Mouse (Mus musculus) hindbrain, embryonic 14.5 days (tissue): ENCODE results near the gene Ralb. TPM values are rescaled to one million over a fixed set of nuclear protein-coding genes. Genes with fewer than 3 reads are reported as not detected.

Experiments
- ATAC-seq: fragments of 200-750 bp; cut with Nextera tagmentation; 2 replicates; pipeline ENCODE4 v1.8.0; 2017; ENCODE audit warnings: moderate number of reproducible peaks, mild to moderate bottlenecking, moderate TSS enrichment, moderate library complexity; ENCODE audit not compliant: low FRiP score
- DNase-seq: peaks from one replicate; pipeline ENCODE4 v3.0.0-alpha.2; 2015; ENCODE audit warnings: low spot score
- H3K27ac ChIP-seq: fragments of 300-500 bp; sonication (generic); 2 replicates; pipeline ENCODE4 v1.5.1; 2014; ENCODE audit warnings: mild to moderate bottlenecking, moderate library complexity
- H3K27me3 ChIP-seq: fragments of 300-500 bp; sonication (generic); 2 replicates; pipeline ENCODE4 v1.6.1; 2014; ENCODE audit warnings: mild to moderate bottlenecking, low read length, mixed read lengths; ENCODE audit not compliant: control insufficient read depth, insufficient read depth
- H3K36me3 ChIP-seq: fragments of 300-500 bp; sonication (generic); replicated peaks from 2 replicates; pipeline ENCODE4 v1.6.1; 2014; ENCODE audit not compliant: control insufficient read depth, insufficient read depth
- H3K4me1 ChIP-seq: fragments of 300-500 bp; sonication (generic); replicated peaks from 2 replicates; pipeline ENCODE4 v1.6.1; 2014; ENCODE audit warnings: antibody characterized with exemption, low read length, mixed read lengths; ENCODE audit not compliant: control insufficient read depth, insufficient read depth
- H3K4me2 ChIP-seq: fragments of 300-500 bp; sonication (generic); replicated peaks from 2 replicates; pipeline ENCODE4 v1.6.1; 2014; ENCODE audit warnings: mild to moderate bottlenecking, moderate library complexity
- H3K4me3 ChIP-seq: fragments of 300-500 bp; sonication (generic); replicated peaks from 2 replicates; pipeline ENCODE4 v1.5.1; 2014; ENCODE audit warnings: mild to moderate bottlenecking, low read length
- H3K9ac ChIP-seq: fragments of 300-500 bp; sonication (generic); 2 replicates; pipeline ENCODE4 v1.6.1; 2014
- H3K9me3 ChIP-seq: fragments of 300-500 bp; sonication (generic); 2 replicates; pipeline ENCODE4 v1.6.1; 2016; ENCODE audit warnings: low read length; ENCODE audit not compliant: control insufficient read depth
- WGBS: fragments of 180-500 bp; shearing (Covaris S2); extraction: QIAGEN DNeasy Blood & Tissue Kit; methylation state at CpG from one replicate; pipeline ENCODE4 v1.1.7; 2014; 5-methylcytosine and 5-hydroxymethylcytosine counted together
- polyA plus RNA-seq: library from polyadenylated mRNA; unstranded; fragments of >200 nt; fragmentation: Nextera tagmentation; extraction: Ambion mirVana; gene quantifications from 2 replicates; pipeline ENCODE4 v1.2.1, GENCODE M21; 2014

The Ralb gene
- polyA plus RNA-seq, 1 experiment from 2014 or later = 57.5 TPM

- WGBS = under 1% methylated on average over 31 of the region's 32 CpGs
- Histone ChIP-seq H3K9me3 (no peaks in the 10 kb centered on the region), H3K4me3 (peak overlapping the region; percentile 66), H3K36me3 (no peaks in the 10 kb centered on the region), H3K27me3 (peaks cover 59% of the 10 kb centered on the region), H3K27ac (peak overlapping the region; percentile 72; the same call in 1 of the 2 replicates), H3K4me1 (peaks cover 20% of the 10 kb centered on the region), H3K4me2 (peak overlapping the region; percentile 98), H3K9ac (peak overlapping the region; percentile 78)
- DNase-seq (no peak), ATAC-seq (peak; percentile 15; the same call in 1 of the 2 replicates)
Observed at GRCm38 (mm10) chr1:119422460-119423015, 82.1 kb downstream of the Ralb start.

DNA sequence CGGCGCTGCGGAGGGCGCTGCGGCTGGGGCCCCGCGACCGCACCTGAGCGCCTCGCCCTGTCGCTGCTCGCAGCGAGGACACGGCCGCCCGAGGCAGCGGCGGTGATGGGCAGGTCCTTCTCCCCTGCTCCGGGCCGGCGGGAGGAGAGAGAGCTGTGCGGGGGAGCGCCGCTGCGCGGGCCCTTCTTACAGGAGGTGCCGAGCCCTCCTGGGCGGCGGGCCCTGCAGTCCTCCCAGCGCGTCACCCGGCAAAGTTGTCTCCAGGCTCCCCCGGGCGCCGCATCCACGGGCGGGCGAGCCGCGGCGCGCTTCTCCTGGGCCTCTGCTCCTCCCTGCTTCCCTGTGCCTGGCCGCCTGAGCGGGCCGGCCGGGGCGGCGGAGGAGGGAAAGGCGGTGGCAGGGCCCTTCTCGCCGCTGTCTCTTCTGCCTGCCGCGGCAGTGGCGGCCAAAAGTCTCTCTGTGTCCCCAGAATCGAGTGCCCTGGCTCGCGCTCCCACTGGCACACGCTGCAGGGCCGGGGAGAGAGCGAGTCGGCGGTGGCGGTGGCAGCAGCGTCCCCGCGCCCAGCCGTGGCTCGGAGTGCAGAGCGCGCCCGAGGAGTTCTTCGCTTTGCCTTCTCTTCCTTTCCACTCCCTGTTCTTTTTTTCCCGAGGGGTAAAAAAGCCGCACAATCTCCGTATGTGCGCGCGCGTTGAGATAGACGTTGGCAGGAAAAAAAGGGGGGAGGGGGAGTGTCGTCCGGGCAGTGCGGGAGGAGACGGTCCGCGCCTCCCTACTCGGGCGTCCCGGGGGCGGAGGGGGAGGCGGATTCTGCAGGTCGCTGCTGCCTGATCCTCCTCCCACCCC is 82.8 kb downstream of the Ralb start, which contains the start of gene Inhbb:
Inhbb (minus strand) TSS at position 673 of the 846 bp plus-strand sequence.
- H3K9me3 ChIP-seq = no peaks in the 10 kb centered on the region
- H3K27me3 ChIP-seq = peaks cover 66% of the 10 kb centered on the region
- peak within 1 kb of the TSS; percentile 98 for H3K4me2 ChIP-seq
- H3K27ac ChIP-seq = peak within 1 kb of the TSS; percentile 72
- peak within 1 kb of the TSS; percentile 66 for H3K4me3 ChIP-seq
- peak; percentile 31 for ATAC-seq
- peak within 1 kb of the TSS; percentile 78 for H3K9ac ChIP-seq
- WGBS = under 1% methylated on average over 70 of the region's 92 CpGs
- H3K4me1 ChIP-seq = peaks cover 23% of the 10 kb centered on the region
- DNase-seq = peak; percentile 38
- no peaks in the 10 kb centered on the region for H3K36me3 ChIP-seq

DNA sequence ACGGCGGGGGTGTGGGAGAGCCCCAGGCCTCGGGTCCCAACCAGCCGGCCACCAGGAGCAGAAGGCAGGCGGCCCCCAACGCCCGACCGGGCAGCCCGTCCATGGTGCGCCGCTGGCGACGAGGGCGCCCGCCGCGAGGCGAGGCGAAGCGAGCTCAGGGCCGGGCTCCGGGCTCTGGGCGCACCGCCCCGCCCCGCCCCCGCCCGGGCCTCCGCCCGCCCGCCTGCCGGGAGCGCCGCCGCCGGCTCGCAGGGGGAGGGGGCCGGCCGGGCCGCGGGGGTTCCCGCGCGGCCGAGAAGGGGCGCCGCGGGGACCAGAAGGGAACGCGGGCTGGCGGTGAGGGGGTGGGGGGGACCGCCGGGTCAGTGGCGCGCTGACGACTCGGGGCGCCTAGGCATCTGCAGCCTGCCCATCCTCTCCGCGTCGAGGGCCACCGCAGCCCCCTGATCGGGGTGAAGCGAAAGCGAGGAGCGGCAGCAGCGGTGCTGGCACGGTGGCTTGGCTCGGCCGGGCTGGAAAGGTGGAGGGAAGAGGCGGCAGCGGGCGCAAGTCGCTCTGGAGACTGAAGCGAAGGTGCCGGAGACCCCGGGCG is 83.5 kb downstream of the Ralb start:
- 0% methylated on average over 21 of the region's 78 CpGs for WGBS
- H3K4me2 ChIP-seq = peak overlapping the region; percentile 98
- DNase-seq (peak; percentile 30), ATAC-seq (peak; percentile 21; the same call in 1 of the 2 replicates)
- H3K36me3 ChIP-seq = no peaks in the 10 kb centered on the region
- peak overlapping the region; percentile 66 for H3K4me3 ChIP-seq
- H3K9ac ChIP-seq = peak overlapping the region; percentile 78
- peak overlapping the region; percentile 72 for H3K27ac ChIP-seq
- peaks cover 66% of the 10 kb centered on the region for H3K27me3 ChIP-seq
- H3K4me1 ChIP-seq = peaks cover 26% of the 10 kb centered on the region
- no peaks in the 10 kb centered on the region for H3K9me3 ChIP-seq

Other genes with a start within 250 kb of the Ralb start
- 1.8 and 2.7 TPM in 2 replicates for gene Inhbb, start 82.5 kb downstream of the Ralb start, polyA plus RNA-seq
- 17.8 and 20.8 TPM in 2 replicates for gene Tmem185b, start 21.4 kb upstream of the Ralb start, polyA plus RNA-seq
- 21.3 and 22.5 TPM in 2 replicates for gene Epb41l5, start 144.2 kb upstream of the Ralb start, polyA plus RNA-seq